Mouse (Mus musculus): ENCODE results near the gene Erbin.

Gene Erbin

GRCm38 (mm10) chr13:103920261-103920932, at the start of gene Erbin:
Erbin (minus strand) TSS chr13:103920514.
- no peak for DNase-seq (ENCODE audit: extremely low read depth, low read depth, low spot score)

- no peak for DNase-seq (ENCODE audit: extremely low read depth, low read depth, low spot score)
Measured at GRCm38 (mm10) chr13:103969912-103970311, 49.6 kb upstream of the Erbin start.

GRCm38 (mm10) chr13:103967987-103968386, 47.7 kb upstream of the Erbin start:
- DNase-seq (ENCODE audit: extremely low read depth, low read depth, low spot score) = no peak

- no peak for DNase-seq (ENCODE audit: extremely low read depth, low read depth, low spot score)
Measured at GRCm38 (mm10) chr13:103966696-103967215, 46.4 kb upstream of the Erbin start.

GRCm38 (mm10) chr13:103965187-103965586, 44.9 kb upstream of the Erbin start:
- no peak for DNase-seq (ENCODE audit: extremely low read depth, low read depth, low spot score)

GRCm38 (mm10) chr13:103963094-103963493, 42.8 kb upstream of the Erbin start:
- no peak for DNase-seq (ENCODE audit: extremely low read depth, low read depth, low spot score)

GRCm38 (mm10) chr13:103959841-103960240, 39.5 kb upstream of the Erbin start:
- DNase-seq (ENCODE audit: extremely low read depth, low read depth, low spot score) = no peak

- DNase-seq (ENCODE audit: extremely low read depth, low read depth, low spot score) = no peak
Measured at GRCm38 (mm10) chr13:103958607-103959123, 38.4 kb upstream of the Erbin start.

GRCm38 (mm10) chr13:103957175-103957940, 37.0 kb upstream of the Erbin start:
- DNase-seq (ENCODE audit: extremely low read depth, low read depth, low spot score) = no peak

- DNase-seq (ENCODE audit: extremely low read depth, low read depth, low spot score) = no peak
Measured at GRCm38 (mm10) chr13:103955652-103956051, 35.3 kb upstream of the Erbin start.

- DNase-seq (ENCODE audit: extremely low read depth, low read depth, low spot score) = no peak
Measured at GRCm38 (mm10) chr13:103951393-103951792, 31.1 kb upstream of the Erbin start.

- DNase-seq (ENCODE audit: extremely low read depth, low read depth, low spot score) = no peak
Measured at GRCm38 (mm10) chr13:103940796-103941195, 20.5 kb upstream of the Erbin start.

- no peak for DNase-seq (ENCODE audit: extremely low read depth, low read depth, low spot score)
Measured at GRCm38 (mm10) chr13:103924586-103924985, 4.3 kb upstream of the Erbin start.

GRCm38 (mm10) chr13:103923402-103924065, 3.2 kb upstream of the Erbin start:
- DNase-seq (ENCODE audit: extremely low read depth, low read depth, low spot score) = no peak

- DNase-seq (ENCODE audit: extremely low read depth, low read depth, low spot score) = no peak
Measured at GRCm38 (mm10) chr13:103921831-103922380, 1.6 kb upstream of the Erbin start.

- no peak for DNase-seq (ENCODE audit: extremely low read depth, low read depth, low spot score)
Measured at GRCm38 (mm10) chr13:103920933-103921830, 868 bp upstream of the Erbin start.

GRCm38 (mm10) chr13:103919956-103920260, 406 bp downstream of the Erbin start:
- no peak for DNase-seq (ENCODE audit: extremely low read depth, low read depth, low spot score)

GRCm38 (mm10) chr13:103919234-103919955, 919 bp downstream of the Erbin start:
- DNase-seq (ENCODE audit: extremely low read depth, low read depth, low spot score) = no peak

- DNase-seq (ENCODE audit: extremely low read depth, low read depth, low spot score) = no peak
Measured at GRCm38 (mm10) chr13:103918432-103918831, 1.9 kb downstream of the Erbin start.
